Mouse (Mus musculus) stomach, embryonic 15.5 days (tissue): ENCODE measurements around the gene Tiam2. TPM values are rescaled to one million over a fixed set of nuclear protein-coding genes. Genes with fewer than 3 reads are reported as not detected.
A peak's percentile ranks its signal among the peaks of the same experiment; 100 is the strongest.

Experiments
- ATAC-seq: fragments of 200-750 bp; cut with Nextera tagmentation; 2 replicates; pipeline ENCODE4 v1.8.0; 2017; ENCODE audit warnings: low read depth, moderate number of reproducible peaks, moderate TSS enrichment; ENCODE audit not compliant: insufficient read depth, low FRiP score
- H3K27ac ChIP-seq: fragments of 300-500 bp; sonication (generic); 2 replicates; pipeline ENCODE4 v1.5.1; 2015; ENCODE audit warnings: mild to moderate bottlenecking, inconsistent platforms
- H3K27me3 ChIP-seq: fragments of 300-500 bp; sonication (generic); replicated peaks from 2 replicates; pipeline ENCODE4 v1.6.1; 2015; ENCODE audit warnings: inconsistent platforms
- H3K36me3 ChIP-seq: fragments of 300-500 bp; sonication (generic); 2 replicates; pipeline ENCODE4 v1.6.1; 2015; ENCODE audit warnings: inconsistent platforms
- H3K4me1 ChIP-seq: fragments of 300-500 bp; sonication (generic); 2 replicates; pipeline ENCODE4 v1.6.1; 2015; ENCODE audit warnings: inconsistent platforms
- H3K4me2 ChIP-seq: fragments of 300-500 bp; sonication (generic); 2 replicates; pipeline ENCODE4 v1.6.1; 2015; ENCODE audit warnings: mild to moderate bottlenecking, inconsistent platforms
- H3K4me3 ChIP-seq: fragments of 300-500 bp; sonication (generic); replicated peaks from 2 replicates; pipeline ENCODE4 v1.5.1; 2015; ENCODE audit warnings: inconsistent platforms
- H3K9ac ChIP-seq: fragments of 300-500 bp; sonication (generic); 2 replicates; pipeline ENCODE4 v1.6.1; 2015; ENCODE audit warnings: inconsistent platforms
- H3K9me3 ChIP-seq: fragments of 300-500 bp; sonication (generic); 2 replicates; pipeline ENCODE4 v1.6.1; 2016; ENCODE audit warnings: inconsistent platforms
- WGBS: fragments of 180-500 bp; shearing (Covaris S2); methylation state at CpG from one replicate; pipeline ENCODE4 v1.1.7; 2015; 5-methylcytosine and 5-hydroxymethylcytosine counted together
- polyA plus RNA-seq: library from polyadenylated mRNA; unstranded; fragments of >200 nt; fragmentation: Nextera tagmentation; extraction: Ambion mirVana; gene quantifications from 2 replicates; pipeline ENCODE4 v1.2.1, GENCODE M21; 2015

Tiam2 gene
- polyA plus RNA-seq, 1 experiment from 2014 or later: 4.0 TPM

GRCm38 (mm10) chr17:3516406-3516805 is 190.0 kb downstream of the Tiam2 start:
- Histone ChIP-seq H3K36me3 (no peaks in the 10 kb centered on the region), H3K4me3 (no peak overlapping the region), H3K4me2 (no peak overlapping the region), H3K27me3 (no peaks in the 10 kb centered on the region), H3K27ac (no peak overlapping the region), H3K9me3 (no peaks in the 10 kb centered on the region), H3K4me1 (no peaks in the 10 kb centered on the region), H3K9ac (no peak overlapping the region)
- ATAC-seq: no peak
- 73% methylated on average over 9 of the region's 9 CpGs for WGBS

GRCm38 (mm10) chr17:3520344-3520743 is 194.0 kb downstream of the Tiam2 start:
- Histone ChIP-seq H3K4me1 (no peaks in the 10 kb centered on the region), H3K4me2 (no peak overlapping the region), H3K9ac (no peak overlapping the region), H3K4me3 (no peak overlapping the region), H3K9me3 (no peaks in the 10 kb centered on the region), H3K27me3 (no peaks in the 10 kb centered on the region), H3K27ac (no peak overlapping the region), H3K36me3 (no peaks in the 10 kb centered on the region)
- no peak for ATAC-seq
- 89% methylated on average over 5 of the region's 5 CpGs for WGBS

GRCm38 (mm10) chr17:3527841-3528471 is 201.6 kb downstream of the Tiam2 start:
- Histone ChIP-seq H3K4me3 (no peak overlapping the region), H3K4me1 (no peaks in the 10 kb centered on the region), H3K9ac (no peak overlapping the region), H3K36me3 (no peaks in the 10 kb centered on the region), H3K9me3 (no peaks in the 10 kb centered on the region), H3K27me3 (no peaks in the 10 kb centered on the region), H3K4me2 (no peak overlapping the region), H3K27ac (no peak overlapping the region)
- ATAC-seq: no peak
- WGBS: 70% methylated on average over 6 of the region's 6 CpGs

GRCm38 (mm10) chr17:3529523-3529922 is 203.2 kb downstream of the Tiam2 start:
- WGBS: 39% methylated on average over 3 of the region's 3 CpGs
- no peak overlapping the region for H3K4me3 ChIP-seq
- no peak overlapping the region for H3K9ac ChIP-seq
- no peak overlapping the region for H3K4me2 ChIP-seq
- no peaks in the 10 kb centered on the region for H3K9me3 ChIP-seq
- no peaks in the 10 kb centered on the region for H3K27me3 ChIP-seq
- no peak overlapping the region for H3K27ac ChIP-seq
- H3K36me3 ChIP-seq: no peaks in the 10 kb centered on the region
- H3K4me1 ChIP-seq: no peaks in the 10 kb centered on the region
- ATAC-seq: no peak

- Histone ChIP-seq H3K4me1 (no peaks in the 10 kb centered on the region), H3K9me3 (no peaks in the 10 kb centered on the region), H3K27ac (no peak overlapping the region), H3K4me3 (no peak overlapping the region), H3K27me3 (no peaks in the 10 kb centered on the region), H3K9ac (no peak overlapping the region), H3K36me3 (no peaks in the 10 kb centered on the region), H3K4me2 (no peak overlapping the region)
- no peak for ATAC-seq
- 81% methylated on average over 7 of the region's 7 CpGs for WGBS
These were observed 204.2 kb downstream of the Tiam2 start for GRCm38 (mm10) chr17:3530549-3530948.

GRCm38 (mm10) chr17:3531641-3532040 is 205.3 kb downstream of the Tiam2 start:
- 89% methylated on average over 1 of the region's 1 CpGs for WGBS

GRCm38 (mm10) chr17:3532254-3532653 is 205.9 kb downstream of the Tiam2 start, which contains the start of gene Cldn20:
Gene Cldn20 (plus strand): TSS chr17:3532554.
- no peak within 1 kb of the TSS for H3K9ac ChIP-seq
- no peaks in the 10 kb centered on the region for H3K27me3 ChIP-seq
- H3K4me2 ChIP-seq: no peak within 1 kb of the TSS
- no peak within 1 kb of the TSS for H3K4me3 ChIP-seq
- H3K4me1 ChIP-seq: no peaks in the 10 kb centered on the region
- no peaks in the 10 kb centered on the region for H3K9me3 ChIP-seq
- no peak within 1 kb of the TSS for H3K27ac ChIP-seq
- no peak for ATAC-seq
- WGBS: 84% methylated on average over 4 of the region's 4 CpGs
- no peaks in the 10 kb centered on the region for H3K36me3 ChIP-seq

More at GRCm38 (mm10) chr17:3531641-3532040, 205.3 kb downstream of the Tiam2 start:
- H3K36me3 ChIP-seq: no peaks in the 10 kb centered on the region
- H3K9me3 ChIP-seq: no peaks in the 10 kb centered on the region
- no peak overlapping the region for H3K27ac ChIP-seq
- no peak for ATAC-seq
- no peak overlapping the region for H3K4me2 ChIP-seq
- H3K9ac ChIP-seq: no peak overlapping the region
- no peak overlapping the region for H3K4me3 ChIP-seq
- H3K27me3 ChIP-seq: no peaks in the 10 kb centered on the region
- no peaks in the 10 kb centered on the region for H3K4me1 ChIP-seq

- H3K9me3 ChIP-seq: no peaks in the 10 kb centered on the region
- no peak for ATAC-seq
- WGBS: 35% methylated on average over 1 of the region's 1 CpGs
- H3K4me2 ChIP-seq: no peak overlapping the region
- H3K4me1 ChIP-seq: no peaks in the 10 kb centered on the region
- no peak overlapping the region for H3K9ac ChIP-seq
- H3K27ac ChIP-seq: no peak overlapping the region
- H3K4me3 ChIP-seq: no peak overlapping the region
- no peaks in the 10 kb centered on the region for H3K27me3 ChIP-seq
- H3K36me3 ChIP-seq: no peaks in the 10 kb centered on the region
These were observed 207.1 kb downstream of the Tiam2 start for GRCm38 (mm10) chr17:3533425-3533824.

GRCm38 (mm10) chr17:3540304-3540703 is 213.9 kb downstream of the Tiam2 start:
- no peak overlapping the region for H3K27ac ChIP-seq
- H3K27me3 ChIP-seq: no peaks in the 10 kb centered on the region
- WGBS: 85% methylated on average over 2 of the region's 2 CpGs
- no peak overlapping the region for H3K4me2 ChIP-seq
- H3K36me3 ChIP-seq: no peaks in the 10 kb centered on the region
- H3K4me3 ChIP-seq: no peak overlapping the region
- no peaks in the 10 kb centered on the region for H3K4me1 ChIP-seq
- no peak for ATAC-seq
- no peak overlapping the region for H3K9ac ChIP-seq
- H3K9me3 ChIP-seq: no peaks in the 10 kb centered on the region

- ATAC-seq: no peak
- WGBS: 75% methylated on average over 5 of the region's 5 CpGs
- Histone ChIP-seq H3K36me3 (no peaks in the 10 kb centered on the region), H3K4me3 (no peak overlapping the region), H3K4me2 (no peak overlapping the region), H3K27me3 (no peaks in the 10 kb centered on the region), H3K27ac (no peak overlapping the region), H3K4me1 (no peaks in the 10 kb centered on the region), H3K9ac (no peak overlapping the region), H3K9me3 (no peaks in the 10 kb centered on the region)
These were observed 214.7 kb downstream of the Tiam2 start for GRCm38 (mm10) chr17:3541033-3541432.

- no peaks in the 10 kb centered on the region for H3K27me3 ChIP-seq
- H3K9ac ChIP-seq: no peak overlapping the region
- no peaks in the 10 kb centered on the region for H3K9me3 ChIP-seq
- no peak overlapping the region for H3K27ac ChIP-seq
- H3K36me3 ChIP-seq: no peaks in the 10 kb centered on the region
- H3K4me3 ChIP-seq: no peak overlapping the region
- 53% methylated on average over 7 of the region's 7 CpGs for WGBS
- H3K4me1 ChIP-seq: no peaks in the 10 kb centered on the region
- H3K4me2 ChIP-seq: no peak overlapping the region
- no peak for ATAC-seq
These were observed 221.4 kb downstream of the Tiam2 start for GRCm38 (mm10) chr17:3547725-3548124.

GRCm38 (mm10) chr17:3556251-3556650 is 229.9 kb downstream of the Tiam2 start:
- peak overlapping the region; percentile 71; the same call in 1 of the 2 replicates for H3K4me3 ChIP-seq
- H3K9ac ChIP-seq: no peak overlapping the region
- H3K27me3 ChIP-seq: no peaks in the 10 kb centered on the region
- H3K9me3 ChIP-seq: no peaks in the 10 kb centered on the region
- peaks cover 5% of the 10 kb centered on the region; the same call in 1 of the 2 replicates for H3K4me1 ChIP-seq
- 59% methylated on average over 1 of the region's 1 CpGs for WGBS
- H3K4me2 ChIP-seq: peak overlapping the region; percentile 80; the same call in 1 of the 2 replicates
- no peaks in the 10 kb centered on the region for H3K36me3 ChIP-seq
- peak; percentile 5; the same call in 1 of the 2 replicates for ATAC-seq
- H3K27ac ChIP-seq: peak overlapping the region; percentile 93; the same call in 1 of the 2 replicates
